In genomic region chr11:80494852-80495251, GRCm38 (mm10) we compare ENCODE assay signal across 20 mouse cellular contexts. TPM values are rescaled to one million over a fixed set of nuclear protein-coding genes. Genes with fewer than 3 reads are reported as not detected.
DNase-seq lines count a peak whose midpoint lies in the region; ATAC-seq and TF ChIP-seq lines count a peak whose summit lies in the region.
"Had no signal": no experiment of that assay in that cellular context is flagged by ENCODE, and none has a peak within 500 bp of the region (broad histone marks: within the 10 kb centered on the region; RNA-seq: fewer than 3 reads in every experiment).

No protein-coding gene starts in this region.

- H3K9ac ChIP-seq in midbrain, embryonic 15.5 days, result no peak overlapping the region
- no peak overlapping the region for H3K9ac ChIP-seq in midbrain, embryonic 16.5 days (ENCODE audit: low read depth, low read length)
- H3K9ac ChIP-seq: embryonic facial prominence, embryonic 13.5 days; forebrain, embryonic 12.5 days; heart, embryonic 12.5 days had no signal

- no peak overlapping the region for H3K4me3 ChIP-seq in midbrain, embryonic 15.5 days
- no peak overlapping the region for H3K4me3 ChIP-seq in midbrain, embryonic 16.5 days (ENCODE audit: low read depth, low read length)
- no peak overlapping the region for H3K4me3 ChIP-seq in bone marrow, adult 2 months (replicated peaks; ENCODE audit: control insufficient read depth, low read depth, low read length)
- H3K4me3 ChIP-seq: embryonic facial prominence, embryonic 13.5 days; forebrain, embryonic 12.5 days; heart, adult 2 months; heart, embryonic 12.5 days had no signal

- TF ChIP-seq CTCF in bone marrow, adult 2 months (IDR thresholded peaks at IDR 0.05; ENCODE audit: control insufficient read depth, insufficient read depth, low read length), result no peak

- 41% methylated on average over 9 of the region's 9 CpGs for WGBS in midbrain, embryonic 15.5 days
- 39% methylated on average over 9 of the region's 9 CpGs for WGBS in midbrain, embryonic 16.5 days
- WGBS in bone marrow, adult 2 months, result 44% methylated on average over 9 of the region's 9 CpGs

- H3K9me3 ChIP-seq in midbrain, embryonic 15.5 days, result no peaks in the 10 kb centered on the region
- H3K9me3 ChIP-seq in midbrain, embryonic 16.5 days (replicated peaks; ENCODE audit: control insufficient read depth, low read length, poor library complexity, severe bottlenecking), result no peaks in the 10 kb centered on the region
- H3K9me3 ChIP-seq: embryonic facial prominence, embryonic 13.5 days; forebrain, embryonic 12.5 days; G1E; heart, embryonic 12.5 days had no signal

- intact Hi-C loops in heart, postnatal 36 days (cut with DNase I), result no loop called here

- no peaks in the 10 kb centered on the region for H3K36me3 ChIP-seq in midbrain, embryonic 15.5 days (replicated peaks)
- H3K36me3 ChIP-seq in midbrain, embryonic 16.5 days (ENCODE audit: control insufficient read depth, insufficient read depth, low read length), result no peaks in the 10 kb centered on the region
- H3K36me3 ChIP-seq: embryonic facial prominence, embryonic 13.5 days; forebrain, embryonic 12.5 days; G1E; heart, embryonic 12.5 days had no signal

- H3K4me1 ChIP-seq in midbrain, embryonic 15.5 days, result peaks cover 30% of the 10 kb centered on the region
- peaks cover 22% of the 10 kb centered on the region for H3K4me1 ChIP-seq in midbrain, embryonic 16.5 days (ENCODE audit: control insufficient read depth, insufficient read depth, low read length)
- H3K4me1 ChIP-seq in bone marrow, adult 2 months (ENCODE audit: control insufficient read depth, insufficient read depth, low read length), result peaks cover 13% of the 10 kb centered on the region; the same call in 1 of the 2 replicates

- no peak for ATAC-seq in midbrain, embryonic 15.5 days (replicated peaks)
- ATAC-seq in midbrain, embryonic 16.5 days, result no peak
- ATAC-seq in granulocyte monocyte progenitor cell, adult 5-6 weeks (replicated peaks; ENCODE audit: poor library complexity, severe bottlenecking), result peak; percentile 57
- ATAC-seq: CD4-positive, CD25-positive, alpha-beta regulatory T cell, adult 4 months; forebrain, embryonic 16.5 days; hindbrain, postnatal 0 days had no signal

- peak; percentile 15; the same call in 1 of the 2 replicates for TF ChIP-seq POLR2A in bone marrow, adult 2 months (IDR thresholded peaks at IDR 0.05; ENCODE audit: borderline replicate concordance, control insufficient read depth, low read depth, low read length)

- H3K27ac ChIP-seq in midbrain, embryonic 15.5 days, result 0 out of 2 replicates have a peak overlapping the region, but pooled peaks have one; percentile 64
- no peak overlapping the region for H3K27ac ChIP-seq in midbrain, embryonic 16.5 days (ENCODE audit: low read length)
- peak overlapping the region; percentile 72 for H3K27ac ChIP-seq in bone marrow, adult 2 months (ENCODE audit: control insufficient read depth, insufficient read depth, low read depth, low read length, poor library complexity)
- H3K27ac ChIP-seq: embryonic facial prominence, embryonic 13.5 days; forebrain, embryonic 12.5 days; heart, adult 2 months; hindbrain, postnatal 0 days had no signal

- no peak for DNase-seq in heart, postnatal 36 days
- DNase-seq in kidney, adult 8-10 months, result no peak
- DNase-seq: adrenal gland, adult 8-10 months; adrenal gland, postnatal 36 days; cerebellum, adult 11-12 months; cerebellum, adult 9-10 months; cerebellum, postnatal 36 days; gastrocnemius, postnatal 10 days; heart, adult 2 months had no signal

- H3K4me2 ChIP-seq in midbrain, embryonic 15.5 days, result no peak overlapping the region
- H3K4me2 ChIP-seq in midbrain, embryonic 16.5 days (ENCODE audit: low read length), result no peak overlapping the region
- H3K4me2 ChIP-seq: embryonic facial prominence, embryonic 13.5 days; forebrain, embryonic 12.5 days; heart, embryonic 12.5 days had no signal

- H3K27me3 ChIP-seq in midbrain, embryonic 15.5 days (replicated peaks), result no peaks in the 10 kb centered on the region
- no peaks in the 10 kb centered on the region for H3K27me3 ChIP-seq in midbrain, embryonic 16.5 days (ENCODE audit: control insufficient read depth, insufficient read depth, low read depth, low read length)
- H3K27me3 ChIP-seq: embryonic facial prominence, embryonic 13.5 days; forebrain, embryonic 12.5 days; heart, embryonic 12.5 days had no signal

RNA-seq across cellular contexts. Expression of gene Cdk5r1, which starts 18.0 kb away (rescaled TPM):
- polyA plus RNA-seq in midbrain, embryonic 15.5 days (2015; fragmentation: Nextera tagmentation; extraction: Ambion mirVana), result 102 and 105 TPM in 2 replicates
- polyA plus RNA-seq in midbrain, embryonic 16.5 days (2015; fragmentation: Nextera tagmentation; extraction: Ambion mirVana), result 90.2 and 91.0 TPM in 2 replicates
- polyA plus RNA-seq in bone marrow, adult 2 months (2011; ENCODE audit: insufficient read depth, insufficient read length, low replicate concordance, missing spikeins), result 2.4 and 3.2 TPM in 2 replicates
- 6.2 and 6.3 TPM in 2 replicates for total RNA-seq in granulocyte monocyte progenitor cell, adult 5-6 weeks (2014; fragmentation: Nextera tagmentation)
- 11.0 and 15.1 TPM in 2 replicates for total RNA-seq in granulocyte monocyte progenitor cell, adult 5-6 weeks (2017)
- total RNA-seq in heart, postnatal 36 days (2021), result 1 to 10 TPM; 1.2 to 1.5 TPM

Comparison
In these comparisons a context has a peak if more than half of its experiments do, and no peak if none do; other contexts are left out.
1. RNA of gene Cdk5r1, which starts 18.0 kb away (polyA plus RNA-seq): 102 to 105 TPM in midbrain, embryonic 15.5 days and 90.2 to 91.0 TPM in midbrain, embryonic 16.5 days; 2.4 to 3.2 TPM in bone marrow, adult 2 months; every median in the first group is over 10 times any median in the second.